In the genomic region with DNA sequence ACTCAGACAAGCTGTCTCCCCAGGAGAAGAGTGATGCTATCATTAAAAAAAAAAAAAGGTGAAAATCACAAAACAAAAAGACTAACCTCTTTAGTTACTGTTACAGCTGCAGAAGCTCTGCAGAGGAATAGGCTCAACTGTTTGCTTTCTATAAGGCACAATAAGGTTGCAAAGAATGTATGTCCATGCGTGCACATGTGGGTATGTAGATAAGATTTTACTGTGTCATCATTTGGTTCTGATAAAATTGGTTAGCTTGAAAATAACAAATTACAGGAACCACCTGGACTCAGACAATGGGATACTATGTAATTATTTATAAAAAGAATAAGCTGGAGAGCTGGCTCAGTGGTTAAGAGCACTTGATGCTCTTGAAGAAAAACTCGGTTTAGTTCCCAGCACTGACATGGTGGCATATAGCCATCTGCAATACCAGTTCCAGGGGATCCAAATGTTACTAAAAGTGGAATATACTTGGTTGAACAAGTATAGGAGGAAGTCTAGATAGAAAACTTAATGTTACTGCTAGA, we compare ENCODE assay signal across 2 mouse cellular contexts.
TF ChIP-seq lines count a peak whose summit lies in the region.

No protein-coding gene starts in this region.

TF ChIP-seq in MEL, 35 proteins besides CTCF, POLR2A, EP300 and RAD21 (continued from another document):
- TF ChIP-seq MXI1 (IDR thresholded peaks at IDR 0.05; ENCODE audit: low read depth, low read length), result peak; percentile 65; the same call in 1 of the 2 replicates
- TF ChIP-seq BHLHE40 (IDR thresholded peaks at IDR 0.05; ENCODE audit: borderline replicate concordance, low read depth, low read length), result peak; percentile 67; the same call in 1 of the 2 replicates
- TF ChIP-seq GATA1 (IDR thresholded peaks at IDR 0.05; ENCODE audit: low read depth, low read length), result peak; percentile 71
- TF ChIP-seq TCF12 (IDR thresholded peaks at IDR 0.05; ENCODE audit: low read depth, low read length), result peak; percentile 83
- TF ChIP-seq MYB (IDR thresholded peaks at IDR 0.05; ENCODE audit: low read depth, low read length), result no peak
- peak; percentile 59; the same call in 1 of the 2 replicates for TF ChIP-seq ZNF384 (IDR thresholded peaks at IDR 0.05; ENCODE audit: low read depth, low read length)
- TF ChIP-seq SIN3A (IDR thresholded peaks at IDR 0.05; ENCODE audit: low read length), result peak; percentile 40; the same call in 1 of the 2 replicates
- peak; percentile 26; the same call in 1 of the 2 replicates for TF ChIP-seq TAL1 (IDR thresholded peaks at IDR 0.05; ENCODE audit: low read length)
- no peak for TF ChIP-seq HCFC1 (IDR thresholded peaks at IDR 0.05; ENCODE audit: low read depth, low read length)
- TF ChIP-seq KAT2A (conservative IDR thresholded peaks at IDR 0.05; ENCODE audit: low read depth, low read length), result no peak
- no peak for TF ChIP-seq CHD1 (IDR thresholded peaks at IDR 0.05; ENCODE audit: low read depth, low read length)
- TF ChIP-seq MYC (IDR thresholded peaks at IDR 0.05; ENCODE audit: low read depth, low read length), result peak; percentile 42; the same call in 1 of the 2 replicates
TF ChIP-seq in MEL: peak in this region for 10.

TF ChIP-seq in myocyte, 11 proteins besides CTCF, POLR2A, EP300 and RAD21 (continued from another document):
- TF ChIP-seq E2F4 (IDR thresholded peaks at IDR 0.05; ENCODE audit: insufficient read depth) (no peak), SRF (IDR thresholded peaks at IDR 0.05; ENCODE audit: control insufficient read depth, insufficient read length, low read depth) (no peak), TCF3 (IDR thresholded peaks at IDR 0.05; ENCODE audit: insufficient read length, low read depth) (no peak), MYOD1 (IDR thresholded peaks at IDR 0.05; ENCODE audit: control insufficient read depth in 1 of 3, insufficient read length in 2 of 3, low read depth in 2 of 3) (no peak), USF1 (IDR thresholded peaks at IDR 0.05; ENCODE audit: low read depth) (no peak), CEBPB (IDR thresholded peaks at IDR 0.05; ENCODE audit: insufficient read depth, poor library complexity, severe bottlenecking) (no peak), REST (IDR thresholded peaks at IDR 0.05; ENCODE audit: insufficient read depth, insufficient read length) (no peak), MAX (IDR thresholded peaks at IDR 0.05; ENCODE audit: low read depth) (no peak)
